Mouse (Mus musculus): ENCODE results near the gene Topbp1. TPM values are rescaled to one million over a fixed set of nuclear protein-coding genes. Genes with fewer than 3 reads are reported as not detected.

The Topbp1 gene
- polyA plus RNA-seq, 1 experiment = 45.7 TPM

DNA sequence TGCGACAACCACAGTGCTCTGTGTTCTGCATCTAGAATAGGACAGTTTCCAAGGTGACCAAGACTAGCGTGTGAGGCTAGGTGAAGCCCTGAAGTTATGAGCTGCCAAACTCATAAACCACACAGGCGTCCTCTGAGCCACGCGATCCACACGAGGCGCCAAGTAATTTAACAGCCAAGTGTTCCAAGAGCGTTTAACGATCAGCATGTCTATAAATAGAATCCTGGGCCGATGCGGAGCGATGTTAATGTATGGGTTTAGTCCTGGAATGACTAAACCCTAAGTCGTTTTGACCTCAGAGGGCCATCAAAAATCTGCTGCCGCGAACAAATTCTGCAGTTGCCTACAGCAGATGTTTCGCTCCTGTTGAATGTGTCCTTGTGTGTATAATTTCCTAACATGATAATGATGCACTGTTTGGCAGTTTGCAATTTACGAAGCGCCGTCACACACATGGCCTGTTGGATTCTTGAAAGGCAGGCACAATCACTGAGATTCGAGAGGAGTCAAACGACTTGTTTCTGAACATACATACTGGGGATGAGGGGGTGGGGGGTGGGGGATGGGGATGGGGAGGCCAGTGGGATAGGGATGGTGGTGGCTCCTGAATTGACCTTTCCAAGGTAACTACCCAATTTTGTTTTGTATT lies 93.6 kb downstream of the Topbp1 start:
- no peak for TF ChIP-seq GATA1 (IDR thresholded peaks at IDR 0.05; ENCODE audit: low read length)

Other genes with a start within 250 kb of the Topbp1 start
- not detected in 2 replicates for gene Rab6b, start 193.4 kb upstream of the Topbp1 start, polyA plus RNA-seq (2012)
- gene Srprb, start 103.1 kb upstream of the Topbp1 start, polyA plus RNA-seq (2012) = 13.2 and 25.4 TPM in 2 replicates
- not detected in 2 replicates for gene Gm20425, start 74.9 kb upstream of the Topbp1 start, polyA plus RNA-seq (2012)
- gene Trf, start 74.8 kb upstream of the Topbp1 start, polyA plus RNA-seq (2012) = not detected in 2 replicates
- gene 1300017J02Rik, start 133 bp upstream of the Topbp1 start, polyA plus RNA-seq (2012) = 3.3 and 4.2 TPM in 2 replicates
- 294 and 445 TPM in 2 replicates for gene Cdv3, start 60.6 kb downstream of the Topbp1 start, polyA plus RNA-seq (2012)
- not detected in 2 replicates for gene Bfsp2, start 175.2 kb downstream of the Topbp1 start, polyA plus RNA-seq (2012)

Measured in G1E-ER4 (cell line).